Mouse (Mus musculus): ENCODE measurements around the gene Ttc19.

- TF ChIP-seq POLR2A (IDR thresholded peaks at IDR 0.05; ENCODE audit: borderline replicate concordance, extremely low read depth, insufficient read depth, insufficient read length, poor library complexity, severe bottlenecking) (no peak), CTCF (IDR thresholded peaks at IDR 0.05; ENCODE audit: borderline replicate concordance, extremely low read depth, insufficient read depth, insufficient read length) (no peak)
Measured at GRCm38 (mm10) chr11:62309296-62309695, 28.0 kb downstream of the Ttc19 start.

Data from brain, embryonic 14.5 days (tissue).